Mouse (Mus musculus): Measurements from ENCODE around the gene Rnf207.

Gene Rnf207

DNA sequence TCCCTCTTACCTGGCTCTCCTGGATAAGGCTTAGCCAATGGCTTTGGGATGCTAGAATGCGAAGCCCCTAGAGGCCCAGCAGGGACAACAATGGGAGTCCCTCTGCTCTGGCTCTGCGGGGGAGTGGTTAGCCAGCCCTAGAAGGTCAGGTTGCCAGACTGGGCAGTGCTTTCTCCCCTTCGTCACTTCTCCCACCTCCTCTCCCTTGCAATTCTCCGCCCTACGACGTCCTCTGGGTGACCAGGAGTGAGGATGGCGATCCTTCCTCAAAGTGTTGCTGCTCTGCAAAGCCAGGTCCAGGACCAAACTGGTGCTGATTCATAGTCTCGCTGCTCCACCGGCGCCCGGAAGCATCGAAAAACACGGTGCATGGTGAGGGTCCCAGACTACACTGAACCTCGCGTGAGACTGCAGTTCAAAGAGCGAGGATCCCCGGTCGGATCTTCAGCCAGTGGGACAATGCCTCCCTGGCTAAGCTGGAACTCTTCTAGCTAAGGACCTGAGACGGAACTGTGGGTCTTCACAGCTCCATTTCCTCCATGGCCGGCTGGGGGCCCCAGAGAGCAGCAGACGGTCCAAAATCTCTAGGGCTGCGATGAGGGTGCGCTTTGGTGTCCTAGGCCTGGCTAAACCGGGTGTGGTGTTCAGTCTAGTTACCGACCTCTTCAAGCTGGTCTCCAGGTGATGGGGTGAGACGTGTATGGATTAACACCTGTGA is at the start of gene Rnf207:
Rnf207 (minus strand) TSS at position 477 of the 718 bp plus-strand sequence.
- no peak for DNase-seq (ENCODE audit: low read depth)

DNA sequence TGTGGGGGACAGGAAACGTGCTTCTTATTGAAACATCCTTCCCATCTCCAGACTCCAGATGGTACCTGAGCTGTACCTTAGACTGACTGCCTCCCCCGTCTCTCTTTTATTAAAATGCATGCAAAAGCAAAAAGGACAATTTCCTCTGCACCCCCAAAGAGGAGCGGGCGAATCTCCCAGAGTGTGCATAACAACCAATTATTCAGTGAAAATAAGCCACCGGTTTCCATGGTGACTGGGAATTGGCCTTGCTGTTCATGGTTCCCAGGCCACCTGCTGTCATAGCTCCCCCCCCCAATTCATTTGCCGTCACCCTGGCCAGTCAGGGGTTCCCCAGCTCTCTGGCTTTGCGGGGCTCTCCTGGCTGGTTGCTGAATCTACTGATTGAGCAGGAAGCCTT is 46.4 kb upstream of the Rnf207 start:
- DNase-seq (ENCODE audit: low read depth), result no peak

DNA sequence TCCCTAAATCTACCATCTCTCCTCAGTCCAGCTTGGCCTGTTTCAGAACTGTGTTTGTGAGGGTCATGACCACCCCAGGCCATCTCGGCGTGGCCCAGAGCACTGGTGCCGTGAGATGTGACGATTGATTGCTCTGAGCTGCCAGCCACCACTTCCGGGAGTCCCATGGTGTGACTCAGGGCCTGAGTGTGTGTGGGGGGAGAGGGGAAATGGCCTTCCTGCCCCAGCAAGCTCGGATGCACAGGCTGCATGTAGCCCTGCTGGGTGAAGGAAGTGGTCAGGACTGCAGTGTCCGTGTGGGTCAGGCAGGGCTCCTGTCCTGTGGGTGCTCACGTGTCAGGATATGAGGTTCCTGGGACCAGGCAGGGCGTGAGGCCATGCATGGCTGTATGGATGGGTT is 43.4 kb upstream of the Rnf207 start:
- DNase-seq (ENCODE audit: low read depth), result no peak

DNA sequence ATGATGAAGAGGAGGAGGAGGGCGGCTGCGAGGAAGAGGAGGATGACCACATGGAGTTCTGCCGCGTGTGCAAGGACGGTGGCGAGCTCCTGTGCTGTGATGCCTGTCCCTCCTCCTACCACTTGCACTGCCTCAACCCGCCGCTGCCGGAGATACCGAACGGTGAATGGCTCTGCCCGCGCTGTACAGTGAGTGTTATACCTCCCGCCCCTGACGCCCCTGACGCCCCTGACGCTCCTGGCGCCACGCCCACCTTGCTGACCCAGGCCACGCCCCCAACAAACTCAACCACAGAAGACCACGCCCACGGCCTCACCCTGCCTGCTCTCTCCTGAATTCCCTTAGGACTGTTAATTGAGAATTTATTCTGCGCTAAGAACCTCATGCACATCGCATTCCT is 42.1 kb upstream of the Rnf207 start:
- DNase-seq (ENCODE audit: low read depth), result peak; percentile 31

DNA sequence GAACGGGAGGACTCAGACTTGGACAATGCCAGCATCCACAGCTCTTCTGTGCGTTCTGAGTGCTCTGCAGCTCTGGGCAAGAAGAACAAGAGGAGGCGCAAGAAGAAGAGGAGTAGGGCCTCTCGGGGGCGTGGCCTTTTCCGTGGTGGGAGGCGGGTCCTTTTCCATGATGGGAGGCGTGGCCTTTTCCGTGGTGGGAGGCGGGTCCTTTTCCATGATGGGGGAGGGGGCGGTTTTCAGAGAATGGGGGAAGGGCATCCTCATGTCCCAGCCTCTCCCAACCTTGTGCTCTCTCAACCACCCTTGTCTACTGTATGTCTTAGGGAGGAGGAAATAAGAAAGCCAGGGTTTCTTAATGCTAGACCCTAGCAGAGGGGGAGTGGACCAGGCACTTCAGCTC is 40.9 kb upstream of the Rnf207 start:
- no peak for DNase-seq (ENCODE audit: low read depth)

DNA sequence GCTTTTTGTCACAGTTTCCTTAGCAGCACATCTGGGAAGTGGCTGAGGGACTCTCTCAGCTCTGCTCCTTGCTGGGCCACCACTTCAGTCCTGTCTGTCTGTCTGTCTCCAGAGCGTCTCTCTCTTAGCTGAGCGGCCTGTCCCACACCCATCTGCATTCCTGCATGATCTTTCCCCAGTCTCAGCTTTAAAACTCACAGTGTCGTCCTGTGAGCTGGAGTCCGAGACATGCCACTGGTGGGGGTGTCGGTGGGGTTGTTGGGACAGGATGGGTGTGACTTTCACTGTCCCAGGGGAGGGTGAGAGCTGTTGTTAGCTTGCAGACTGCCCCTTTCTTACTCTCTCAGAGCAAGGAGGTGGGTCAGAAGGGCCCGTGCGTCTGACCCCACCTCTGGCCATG is 36.9 kb upstream of the Rnf207 start:
- no peak for DNase-seq (ENCODE audit: low read depth)

DNA sequence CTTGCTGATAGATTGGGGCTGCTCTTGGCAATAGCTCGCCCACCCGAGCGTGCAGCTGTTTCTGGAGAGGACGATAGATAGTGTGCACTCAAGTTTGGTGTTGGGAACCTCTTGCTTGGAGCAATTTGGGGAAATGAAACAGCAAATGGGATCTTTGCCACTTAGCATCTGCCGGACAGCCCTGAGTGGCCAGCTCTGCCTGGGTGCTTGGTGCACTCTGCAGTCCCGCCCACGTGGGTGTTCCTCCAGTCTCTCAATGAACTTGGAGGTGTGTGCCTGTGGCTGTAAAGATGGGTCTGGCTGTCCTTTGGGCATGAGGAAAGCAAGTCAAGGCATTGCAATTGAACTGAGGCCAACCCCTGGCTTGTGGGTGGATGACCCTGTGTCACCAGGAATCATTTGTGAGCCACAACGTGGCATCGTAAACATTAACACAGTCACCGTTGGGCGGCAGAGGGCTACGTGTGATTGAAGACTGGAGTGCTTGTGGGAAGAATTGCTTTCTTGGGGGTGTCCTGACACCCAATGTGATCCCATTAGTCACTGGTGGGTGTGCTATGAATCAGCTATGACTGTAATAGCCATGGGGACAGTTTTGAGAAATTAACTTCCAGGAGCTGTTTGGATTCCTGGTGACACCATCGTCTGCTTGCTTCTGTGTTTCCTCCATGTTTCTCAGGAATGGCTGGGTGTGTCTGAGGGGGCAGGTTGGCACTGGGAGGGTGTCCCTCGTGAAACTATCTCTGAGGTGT is 35.3 kb upstream of the Rnf207 start:
- DNase-seq (ENCODE audit: low read depth), result no peak

DNA sequence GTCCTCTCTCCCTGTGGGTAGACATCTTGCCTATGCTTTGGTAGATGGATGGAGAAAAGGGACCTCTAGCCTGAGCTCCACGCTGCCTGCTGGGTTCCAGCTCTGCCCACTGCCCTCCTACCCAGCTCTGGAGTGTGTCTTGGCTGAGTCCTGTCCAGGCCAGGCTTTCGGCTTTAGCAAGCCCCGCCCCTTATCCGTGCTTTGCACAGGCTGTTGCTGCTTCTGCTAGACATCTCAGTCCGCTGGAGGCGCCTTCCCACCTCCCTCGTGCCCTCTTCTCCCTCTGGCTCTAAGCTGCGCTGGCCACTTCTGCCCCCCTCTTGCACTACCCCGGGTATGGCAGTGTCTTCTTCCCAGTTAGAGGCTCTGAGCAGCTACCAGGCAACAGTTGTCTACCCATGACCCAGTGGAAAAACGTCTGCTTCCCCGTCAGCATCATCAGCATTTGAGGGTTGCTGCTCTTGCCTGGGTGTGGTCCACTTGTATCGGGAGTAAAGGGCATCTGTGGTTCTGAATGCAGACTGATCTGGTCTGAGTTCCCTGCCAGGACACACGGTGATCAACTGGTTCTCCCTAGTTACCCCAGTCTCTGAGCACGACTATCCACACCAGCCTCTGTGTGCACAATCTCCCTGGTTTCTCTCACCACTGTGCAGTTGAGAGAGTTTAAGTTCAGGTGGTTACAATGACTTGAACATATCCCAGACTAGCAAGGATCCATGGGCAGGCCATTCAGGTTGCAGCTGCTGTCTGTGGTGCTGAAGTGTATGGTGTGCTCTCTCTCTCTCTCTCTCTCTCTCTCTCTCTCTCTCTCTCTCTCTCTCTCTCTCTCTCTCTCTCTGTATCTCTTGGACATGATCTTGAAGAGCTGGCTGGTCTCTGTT is 32.9 kb upstream of the Rnf207 start:
- DNase-seq (ENCODE audit: low read depth), result no peak

DNA sequence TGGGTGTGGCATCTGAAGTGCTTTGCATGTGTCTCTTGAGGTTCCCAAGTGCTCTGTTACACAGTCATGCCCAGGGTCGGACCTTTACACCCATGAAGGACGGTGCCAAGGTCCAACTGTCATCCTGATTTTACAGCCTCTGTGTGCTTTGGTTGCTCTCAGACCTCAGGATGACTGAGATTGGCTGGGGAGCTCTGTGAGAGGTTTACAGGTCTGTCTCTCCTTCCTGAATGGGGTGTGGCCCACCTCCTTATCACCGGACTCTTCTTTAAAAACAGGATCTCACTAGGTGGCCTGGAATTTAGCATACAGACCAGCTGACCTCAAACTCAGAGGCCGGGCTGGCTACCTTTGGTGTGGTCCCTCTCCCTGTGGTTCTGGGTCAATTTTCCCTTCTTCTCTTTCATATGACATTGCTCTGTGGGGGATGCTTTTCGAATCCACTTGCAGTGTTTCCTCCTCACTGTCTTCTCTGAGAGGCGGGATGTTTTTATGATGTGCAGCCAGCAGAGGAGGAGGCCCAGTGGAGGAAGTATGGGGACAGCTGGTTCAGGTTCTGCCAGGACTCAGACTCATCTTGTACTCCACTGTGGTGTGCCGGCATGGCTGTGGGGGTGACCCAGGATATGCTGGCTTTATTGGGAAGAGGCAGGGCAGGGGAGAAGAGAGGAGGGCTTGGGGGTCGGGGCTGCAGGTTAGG is 32.1 kb upstream of the Rnf207 start:
- DNase-seq (ENCODE audit: low read depth), result no peak

DNA sequence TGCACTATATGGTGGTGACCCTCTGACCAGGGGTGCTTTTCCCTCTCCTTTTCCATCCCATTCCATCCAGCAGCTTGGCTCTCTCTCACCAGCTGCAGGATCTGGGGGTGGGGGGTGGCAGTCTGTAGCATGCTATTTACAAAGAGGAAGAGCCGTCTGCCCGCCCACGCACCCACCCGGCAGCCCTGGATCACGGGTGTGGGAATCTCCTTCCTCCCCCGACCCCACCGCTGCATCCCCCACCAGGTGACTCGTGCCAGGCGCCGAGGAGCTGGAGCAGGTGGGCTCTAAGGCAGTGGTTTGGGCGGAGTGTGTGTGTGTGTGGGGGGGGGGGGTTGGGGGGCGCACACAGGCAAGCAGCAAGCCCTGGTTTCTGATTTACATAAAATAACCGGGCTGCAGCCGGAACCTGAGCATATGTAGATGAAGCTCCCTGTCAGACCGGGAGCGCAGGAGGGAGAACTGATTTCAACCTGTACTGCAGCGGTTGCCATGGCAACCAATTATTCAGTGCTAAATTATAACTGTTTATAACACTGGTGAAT is 31.1 kb upstream of the Rnf207 start:
- no peak for DNase-seq (ENCODE audit: low read depth)

DNA sequence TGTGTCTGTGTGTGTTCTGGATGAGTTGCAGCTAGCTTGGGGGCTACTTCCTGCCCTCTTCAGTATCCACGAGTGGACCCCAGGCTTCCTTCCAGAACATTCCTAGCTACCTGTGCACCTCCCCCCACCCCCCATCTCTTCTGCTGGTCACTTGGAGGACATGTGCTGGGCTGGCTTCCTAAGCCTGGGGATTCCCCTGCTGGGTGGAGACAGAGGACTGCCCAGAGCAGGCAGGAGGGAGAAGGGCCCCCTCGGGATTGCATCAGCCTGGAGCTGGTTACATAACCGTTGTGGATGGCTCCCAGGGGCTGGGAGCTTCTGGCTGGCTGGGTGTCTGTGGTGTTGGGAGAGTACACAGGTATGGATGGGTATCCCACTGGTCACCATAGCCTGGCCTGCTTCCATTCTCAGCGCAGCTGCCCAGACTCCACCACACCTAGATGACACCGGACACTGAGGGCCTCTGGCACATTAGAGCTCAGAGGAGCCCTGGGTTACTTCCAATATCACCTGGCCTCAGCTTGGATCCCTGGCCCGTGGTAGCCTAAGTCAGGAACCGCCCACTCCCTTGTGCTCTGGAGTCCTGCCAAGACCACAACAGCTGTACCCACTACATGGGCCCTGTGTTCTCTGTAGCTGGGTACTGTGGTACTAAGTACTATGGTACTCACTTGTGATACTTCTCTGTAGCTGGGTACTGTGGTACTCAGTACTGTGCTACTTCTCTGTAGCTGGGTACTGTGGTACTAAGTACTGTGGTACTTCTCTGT is 26.5 kb upstream of the Rnf207 start:
- no peak for DNase-seq (ENCODE audit: low read depth)

DNA sequence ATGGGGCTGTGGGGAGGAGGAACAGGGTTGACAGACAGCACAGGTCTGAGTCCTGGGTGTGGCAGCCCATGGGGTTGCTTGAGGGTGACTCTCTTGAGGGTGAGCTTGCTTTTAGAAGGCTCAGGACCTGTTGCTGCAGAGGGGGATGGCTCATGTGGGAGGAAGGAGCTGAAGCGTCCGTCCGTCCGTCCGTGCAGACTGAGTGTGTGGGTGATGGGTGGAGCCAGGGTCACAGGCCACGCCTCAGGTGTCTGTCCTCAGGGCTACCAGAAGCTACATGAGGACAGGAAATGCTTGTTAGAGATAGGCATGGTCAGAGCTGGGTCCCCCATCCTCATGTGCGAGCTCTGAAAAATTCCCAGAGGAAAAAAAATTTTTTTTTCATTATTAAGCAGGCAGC is 25.9 kb upstream of the Rnf207 start:
- DNase-seq (ENCODE audit: low read depth), result no peak

DNA sequence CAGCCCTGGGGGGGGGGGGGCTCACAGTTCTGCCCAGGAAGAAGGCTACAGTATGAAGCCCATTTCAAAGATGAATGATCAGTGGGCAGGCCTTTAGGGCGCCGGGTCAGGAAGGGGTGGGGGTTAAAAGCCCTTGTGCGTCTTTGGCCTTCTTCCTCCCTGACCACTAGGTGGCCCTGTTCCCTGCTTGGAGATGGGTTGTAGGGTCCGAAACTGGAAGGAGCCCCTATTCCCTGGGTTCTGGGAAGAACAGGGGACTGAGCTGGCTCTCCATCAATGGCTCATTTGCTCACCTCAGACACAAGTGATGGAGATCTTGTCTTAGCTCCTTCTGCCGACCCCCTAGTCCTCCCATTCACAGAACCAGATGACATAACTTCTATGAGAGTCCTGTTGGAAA is 24.5 kb upstream of the Rnf207 start:
- no peak for DNase-seq (ENCODE audit: low read depth)

DNA sequence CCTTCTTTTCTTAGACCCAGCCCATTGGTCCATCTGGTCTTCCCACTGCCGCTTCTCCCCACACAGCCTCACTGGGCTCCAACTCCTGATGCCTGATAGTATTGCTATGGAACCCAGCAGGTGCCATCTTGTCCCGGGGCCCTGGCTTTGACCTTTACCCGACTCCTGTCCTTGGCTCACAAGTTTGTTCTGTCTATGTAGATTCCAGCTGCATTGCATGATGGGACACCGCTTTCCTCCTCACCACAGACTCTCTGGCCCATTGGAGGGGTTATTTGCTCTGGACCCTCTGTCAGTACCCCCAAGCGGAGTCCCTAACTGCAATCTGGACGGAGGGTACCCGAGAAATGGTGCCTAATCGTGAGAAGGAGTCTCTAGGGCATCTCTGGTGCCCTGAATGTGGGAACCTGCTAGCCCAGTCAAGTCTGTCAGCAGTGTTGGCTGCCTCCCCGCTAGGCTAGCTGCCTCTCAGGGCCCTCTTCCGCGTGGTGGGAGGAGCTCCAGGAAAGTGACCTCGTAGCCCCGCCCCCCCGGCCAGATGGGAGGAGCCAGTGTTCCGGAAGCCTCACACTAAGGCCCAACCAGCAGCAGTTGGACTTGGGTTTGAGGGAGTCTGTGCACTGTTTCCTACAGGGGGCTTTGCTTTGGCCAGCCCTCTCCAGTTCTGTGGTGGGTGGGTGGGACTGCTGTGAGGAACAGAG is 21.9 kb upstream of the Rnf207 start:
- no peak for DNase-seq (ENCODE audit: low read depth)

DNA sequence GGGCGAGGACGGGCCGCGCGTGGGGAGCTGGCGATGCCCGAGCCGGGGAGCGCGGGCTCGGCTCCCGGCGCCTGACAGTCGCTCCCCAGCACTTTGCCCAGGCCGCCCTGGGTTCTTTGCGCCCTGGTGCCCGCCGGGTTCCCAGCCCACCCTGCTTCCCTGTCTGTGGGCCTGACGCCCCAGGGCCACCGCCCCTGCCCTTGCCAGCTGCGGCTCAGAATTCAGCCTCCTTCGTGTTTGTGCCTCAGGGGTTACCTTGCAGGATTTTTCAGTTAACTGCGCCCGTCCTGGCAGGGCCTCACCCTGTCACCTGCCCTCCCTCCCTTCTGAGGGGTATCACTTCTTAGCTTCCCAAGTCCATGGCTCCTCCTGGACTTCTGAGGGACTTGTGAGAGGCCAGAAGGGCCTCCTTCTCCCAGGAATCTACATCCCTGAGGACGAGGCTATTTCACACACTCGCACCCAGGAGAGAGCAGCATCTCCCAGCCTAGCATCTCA is 20.5 kb upstream of the Rnf207 start:
- DNase-seq (ENCODE audit: low read depth), result no peak

DNA sequence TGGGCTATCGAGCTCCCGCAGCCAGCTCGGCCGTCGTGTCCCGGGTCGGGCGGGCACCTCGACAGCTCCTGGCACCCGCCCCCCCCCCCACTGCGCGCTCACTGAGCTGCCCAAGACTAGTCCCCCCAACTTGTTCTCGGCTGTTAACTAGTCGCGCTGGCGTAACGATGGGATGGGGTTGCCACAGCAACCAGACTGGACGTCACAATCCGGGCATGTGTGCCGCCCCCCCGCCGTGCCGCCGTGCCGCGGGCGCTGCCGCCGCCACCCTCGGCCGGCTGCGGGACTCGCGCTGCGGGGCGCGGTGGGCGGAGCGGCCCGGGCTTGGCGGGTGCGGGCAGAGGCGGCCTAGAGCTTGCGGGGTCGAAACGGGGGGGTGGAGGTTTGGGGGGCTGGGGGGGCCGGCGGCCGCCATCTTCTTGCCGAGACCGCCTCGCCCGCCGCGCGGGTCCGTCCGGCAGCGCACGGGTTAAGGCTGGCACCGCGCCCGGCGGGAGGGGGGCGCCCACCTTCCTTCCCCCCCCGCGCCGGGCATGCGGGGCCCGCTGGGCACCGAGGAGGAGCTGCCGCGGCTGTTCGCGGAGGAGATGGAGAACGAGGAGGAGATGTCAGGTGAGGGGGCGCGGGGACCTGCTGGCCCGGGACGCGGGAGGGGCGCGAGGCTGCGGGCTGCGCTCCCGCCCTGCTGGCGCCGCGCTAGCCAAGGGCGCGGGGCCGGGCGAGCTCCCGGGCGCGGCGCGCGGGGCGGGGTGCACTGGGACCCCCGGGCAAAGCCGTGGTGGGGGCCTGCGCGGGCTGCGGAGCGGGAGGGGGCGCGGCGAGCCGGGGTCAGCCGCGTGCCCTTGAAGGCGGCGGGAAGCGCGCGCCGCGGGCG is 19.9 kb upstream of the Rnf207 start, which contains the start of gene Chd5:
Chd5 (plus strand) TSS at position 233 of the 874 bp plus-strand sequence.
- no peak for DNase-seq (ENCODE audit: low read depth)

DNA sequence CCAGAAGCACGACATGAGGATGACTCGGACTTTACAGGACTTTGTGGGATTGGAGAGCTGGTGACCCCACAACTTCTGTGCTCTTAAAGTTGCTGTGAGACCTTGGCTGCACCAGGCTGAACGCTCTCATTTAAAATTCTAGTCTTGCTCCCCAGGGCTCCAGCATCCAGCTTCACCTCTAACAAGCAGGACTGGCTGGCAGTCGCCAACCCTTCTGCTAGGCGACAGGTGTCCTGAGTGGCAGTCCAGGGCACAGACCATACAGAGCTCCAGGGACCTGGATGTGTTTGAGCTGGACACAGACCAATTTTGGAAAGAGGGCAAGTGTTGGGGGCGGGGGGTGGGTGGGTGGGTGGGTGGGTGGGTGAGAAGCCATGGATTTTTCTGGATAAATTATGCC is 19.0 kb upstream of the Rnf207 start:
- DNase-seq (ENCODE audit: low read depth), result no peak

DNA sequence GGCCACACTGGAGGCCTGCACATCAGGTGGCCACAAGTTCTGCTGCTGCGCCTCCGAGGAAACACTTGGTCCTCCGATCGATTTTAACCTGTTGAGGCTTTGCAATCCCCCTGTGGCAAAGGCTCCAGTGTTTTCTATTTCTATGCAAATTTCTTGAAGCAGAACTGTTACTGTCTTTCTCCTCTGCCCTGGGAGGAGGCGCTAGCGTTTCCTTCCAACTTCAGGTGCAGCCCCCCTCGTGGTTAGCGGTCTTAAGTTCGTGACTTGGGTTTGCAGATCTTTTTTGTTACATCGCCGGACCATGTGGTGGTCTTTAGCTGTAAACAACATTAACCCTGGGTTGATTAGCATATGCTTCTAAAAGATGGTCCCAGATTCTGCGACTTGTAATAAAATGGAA is 14.8 kb upstream of the Rnf207 start:
- DNase-seq (ENCODE audit: low read depth), result no peak

DNA sequence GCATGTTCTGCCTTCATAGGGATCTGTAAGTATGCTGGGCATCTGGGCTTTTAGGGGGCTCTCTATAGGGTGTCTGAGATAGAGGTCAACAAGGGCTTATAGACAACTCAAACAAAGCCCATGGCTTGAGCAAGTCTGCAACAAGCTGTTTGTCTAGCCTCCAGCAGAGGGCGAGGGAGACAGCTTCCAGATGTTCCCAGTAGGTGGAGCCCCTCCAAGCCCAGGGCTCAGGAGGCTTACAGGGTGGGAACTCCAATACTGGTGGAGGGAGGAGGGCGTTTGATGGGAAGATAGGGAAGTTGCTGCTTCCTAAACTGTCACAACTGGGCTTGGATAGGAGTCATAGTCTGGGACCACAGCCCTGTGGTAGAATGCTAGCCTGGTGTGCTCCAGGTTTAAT is 14.2 kb upstream of the Rnf207 start:
- peak; percentile 60 for DNase-seq (ENCODE audit: low read depth)
